Mouse (Mus musculus): Measurements from ENCODE around the gene Wrnip1.
"Not testable (repeated sequence)": the region's sequence is repeated elsewhere in the genome, so short reads cannot be mapped to it uniquely, and the experiment has no call there.

- not testable (repeated sequence) for TF ChIP-seq EP300, CTCF (IDR thresholded peaks at IDR 0.05; ENCODE audit: low read depth)
Observed at GRCm38 (mm10) chr13:32868233-32868632, 66.4 kb downstream of the Wrnip1 start.
